Mouse (Mus musculus): ENCODE results near the gene Gm35134.
"Not testable (repeated sequence)": the region's sequence is repeated elsewhere in the genome, so short reads cannot be mapped to it uniquely, and the experiment has no call there.

Gene Gm35134

GRCm38 (mm10) chrY:19112707-19113106, at the start of gene Gm35134:
Gene Gm35134, plus strand, starts transcription at chrY:19113007.
- not testable (repeated sequence) for DNase-seq

Measured in cerebellum, postnatal 14 days (tissue).